Mouse (Mus musculus) heart, embryonic 11.5 days (tissue): ENCODE results near the gene 1700024P04Rik. TPM values are rescaled to one million over a fixed set of nuclear protein-coding genes. Genes with fewer than 3 reads are reported as not detected.

Experiments used
- ATAC-seq: fragments of 200-750 bp; cut with Nextera tagmentation; replicated peaks from 2 replicates; pipeline ENCODE4 v1.8.0; 2017; ENCODE audit warnings: moderate library complexity; ENCODE audit not compliant: insufficient number of reproducible peaks, low FRiP score, low TSS enrichment
- H3K27ac ChIP-seq: fragments of 300-500 bp; sonication (generic); 2 replicates; pipeline ENCODE4 v1.5.1; 2014; ENCODE audit warnings: mild to moderate bottlenecking, low read depth, low read length
- H3K27me3 ChIP-seq: fragments of 300-500 bp; sonication (generic); 2 replicates; pipeline ENCODE4 v1.6.1; 2014; ENCODE audit warnings: mild to moderate bottlenecking, low read length, mixed read lengths; ENCODE audit not compliant: control insufficient read depth, insufficient read depth
- H3K36me3 ChIP-seq: fragments of 300-500 bp; sonication (generic); 2 replicates; pipeline ENCODE4 v1.6.1; 2014; ENCODE audit warnings: mild to moderate bottlenecking, low read length, moderate library complexity, mixed read lengths; ENCODE audit not compliant: control insufficient read depth, insufficient read depth
- H3K4me1 ChIP-seq: fragments of 300-500 bp; sonication (generic); 2 replicates; pipeline ENCODE4 v1.6.1; 2014; ENCODE audit warnings: low read length; ENCODE audit not compliant: control insufficient read depth, insufficient read depth
- H3K4me2 ChIP-seq: fragments of 300-500 bp; sonication (generic); 2 replicates; pipeline ENCODE4 v1.6.1; 2014; ENCODE audit warnings: mild to moderate bottlenecking, moderate library complexity
- H3K4me3 ChIP-seq: fragments of 300-500 bp; sonication (generic); 2 replicates; pipeline ENCODE4 v1.5.1; 2014; ENCODE audit warnings: low read depth, low read length
- H3K9ac ChIP-seq: fragments of 300-500 bp; sonication (generic); 2 replicates; pipeline ENCODE4 v1.6.1; 2014; ENCODE audit warnings: mild to moderate bottlenecking, low read depth, low read length, moderate library complexity
- H3K9me3 ChIP-seq: fragments of 300-500 bp; sonication (generic); replicated peaks from 2 replicates; pipeline ENCODE4 v1.6.1; 2016; ENCODE audit warnings: low read length; ENCODE audit not compliant: control insufficient read depth
- WGBS: fragments of 180-500 bp; shearing (Covaris S2); extraction: QIAGEN DNeasy Blood & Tissue Kit; methylation state at CpG from one replicate; pipeline ENCODE4 v1.1.7; 2014; ENCODE audit not compliant: insufficient replicate concordance; 5-methylcytosine and 5-hydroxymethylcytosine counted together
- polyA plus RNA-seq: library from polyadenylated mRNA; unstranded; fragments of >200 nt; fragmentation: Nextera tagmentation; extraction: Ambion mirVana; gene quantifications from 2 replicates; pipeline ENCODE4 v1.2.1, GENCODE M21; 2014

The 1700024P04Rik gene
- polyA plus RNA-seq, 1 experiment from 2014 or later, result not detected

DNA sequence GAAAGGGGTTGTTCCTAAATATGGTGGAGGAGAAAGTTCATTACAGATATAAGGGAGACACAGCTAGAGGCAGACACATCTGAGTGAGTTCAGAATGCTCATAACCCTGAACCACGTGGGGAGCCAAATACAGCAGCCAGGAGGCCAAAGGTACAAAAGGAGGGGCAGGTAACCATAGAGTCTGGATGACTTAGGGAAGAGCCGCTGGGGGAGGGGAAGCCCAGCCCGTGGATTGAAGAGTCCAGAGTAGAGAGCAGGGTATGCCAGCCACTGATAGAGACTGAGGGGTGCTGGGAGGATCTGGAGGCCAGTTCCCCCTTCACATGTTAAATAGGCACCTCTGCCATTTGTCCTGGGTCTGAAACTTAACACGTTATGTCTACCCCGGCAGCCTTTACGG lies 28.7 kb downstream of the 1700024P04Rik start:
- Histone ChIP-seq H3K27ac (no peak overlapping the region), H3K4me3 (no peak overlapping the region), H3K4me1 (no peaks in the 10 kb centered on the region), H3K9ac (no peak overlapping the region), H3K36me3 (no peaks in the 10 kb centered on the region), H3K9me3 (no peaks in the 10 kb centered on the region), H3K4me2 (no peak overlapping the region), H3K27me3 (no peaks in the 10 kb centered on the region)
- no peak for ATAC-seq
- WGBS, result 60% methylated on average over 6 of the region's 6 CpGs

GRCm38 (mm10) chr13:98955226-98955625 lies 29.1 kb downstream of the 1700024P04Rik start:
- no peak overlapping the region for H3K9ac ChIP-seq
- no peak overlapping the region for H3K4me3 ChIP-seq
- no peak overlapping the region for H3K4me2 ChIP-seq
- H3K27ac ChIP-seq, result no peak overlapping the region
- no peaks in the 10 kb centered on the region for H3K4me1 ChIP-seq
- no peaks in the 10 kb centered on the region for H3K9me3 ChIP-seq
- H3K36me3 ChIP-seq, result no peaks in the 10 kb centered on the region
- H3K27me3 ChIP-seq, result no peaks in the 10 kb centered on the region
- ATAC-seq, result no peak
- 44% methylated on average over 5 of the region's 5 CpGs for whole genome bisulfite sequencing

DNA sequence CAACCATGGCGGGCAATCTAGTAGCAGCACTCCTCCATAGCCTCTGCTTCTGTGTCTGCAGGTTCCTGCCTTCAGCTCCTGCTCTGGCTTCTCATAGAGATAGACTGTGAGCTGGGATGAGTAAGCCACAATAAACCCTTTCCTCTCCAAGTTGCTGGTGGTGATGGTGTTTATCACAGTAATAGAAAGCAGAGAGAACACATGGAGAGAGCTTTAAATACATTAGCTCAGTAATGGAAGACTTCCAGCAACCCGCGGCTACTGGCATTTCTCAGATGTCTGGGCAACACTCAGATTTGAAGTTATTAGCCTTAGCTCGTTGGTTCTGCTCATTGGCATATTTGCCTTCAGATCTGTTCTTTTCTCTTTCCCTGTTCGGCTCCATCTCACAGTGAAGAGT lies 30.5 kb downstream of the 1700024P04Rik start:
- no peak overlapping the region for H3K27ac ChIP-seq
- H3K27me3 ChIP-seq, result no peaks in the 10 kb centered on the region
- no peaks in the 10 kb centered on the region for H3K36me3 ChIP-seq
- no peak overlapping the region for H3K9ac ChIP-seq
- no peaks in the 10 kb centered on the region for H3K4me1 ChIP-seq
- WGBS, result 81% methylated on average over 5 of the region's 5 CpGs
- no peak overlapping the region for H3K4me2 ChIP-seq
- H3K9me3 ChIP-seq, result no peaks in the 10 kb centered on the region
- H3K4me3 ChIP-seq, result no peak overlapping the region
- ATAC-seq, result no peak

- Histone ChIP-seq H3K9ac (no peak overlapping the region), H3K27ac (no peak overlapping the region), H3K9me3 (no peaks in the 10 kb centered on the region), H3K36me3 (no peaks in the 10 kb centered on the region), H3K4me2 (no peak overlapping the region), H3K4me3 (no peak overlapping the region), H3K4me1 (no peaks in the 10 kb centered on the region), H3K27me3 (no peaks in the 10 kb centered on the region)
- WGBS, result 77% methylated on average over 7 of the region's 7 CpGs
- no peak for ATAC-seq
Observed at GRCm38 (mm10) chr13:98951951-98952350, 32.4 kb downstream of the 1700024P04Rik start.

GRCm38 (mm10) chr13:98948146-98948545 lies 36.2 kb downstream of the 1700024P04Rik start:
- no peak overlapping the region for H3K27ac ChIP-seq
- no peak overlapping the region for H3K4me3 ChIP-seq
- H3K27me3 ChIP-seq, result no peaks in the 10 kb centered on the region
- no peak for ATAC-seq
- no peaks in the 10 kb centered on the region for H3K36me3 ChIP-seq
- WGBS, result 68% methylated on average over 4 of the region's 4 CpGs
- no peaks in the 10 kb centered on the region for H3K9me3 ChIP-seq
- H3K4me1 ChIP-seq, result no peaks in the 10 kb centered on the region
- H3K4me2 ChIP-seq, result no peak overlapping the region
- H3K9ac ChIP-seq, result no peak overlapping the region

- Histone ChIP-seq H3K4me3 (no peak overlapping the region), H3K4me2 (no peak overlapping the region), H3K27me3 (no peaks in the 10 kb centered on the region), H3K36me3 (no peaks in the 10 kb centered on the region), H3K4me1 (no peaks in the 10 kb centered on the region), H3K9ac (no peak overlapping the region), H3K27ac (no peak overlapping the region), H3K9me3 (no peaks in the 10 kb centered on the region)
- no peak for ATAC-seq
- 86% methylated on average over 7 of the region's 7 CpGs for WGBS
Observed at GRCm38 (mm10) chr13:98946434-98946833, 37.9 kb downstream of the 1700024P04Rik start.

- Histone ChIP-seq H3K9me3 (no peaks in the 10 kb centered on the region), H3K4me1 (no peaks in the 10 kb centered on the region), H3K4me3 (no peak overlapping the region), H3K9ac (no peak overlapping the region), H3K36me3 (no peaks in the 10 kb centered on the region), H3K4me2 (no peak overlapping the region), H3K27ac (no peak overlapping the region), H3K27me3 (no peaks in the 10 kb centered on the region)
- no peak for ATAC-seq
- WGBS, result 73% methylated on average over 3 of the region's 3 CpGs
Observed at GRCm38 (mm10) chr13:98945908-98946307, 38.5 kb downstream of the 1700024P04Rik start.

DNA sequence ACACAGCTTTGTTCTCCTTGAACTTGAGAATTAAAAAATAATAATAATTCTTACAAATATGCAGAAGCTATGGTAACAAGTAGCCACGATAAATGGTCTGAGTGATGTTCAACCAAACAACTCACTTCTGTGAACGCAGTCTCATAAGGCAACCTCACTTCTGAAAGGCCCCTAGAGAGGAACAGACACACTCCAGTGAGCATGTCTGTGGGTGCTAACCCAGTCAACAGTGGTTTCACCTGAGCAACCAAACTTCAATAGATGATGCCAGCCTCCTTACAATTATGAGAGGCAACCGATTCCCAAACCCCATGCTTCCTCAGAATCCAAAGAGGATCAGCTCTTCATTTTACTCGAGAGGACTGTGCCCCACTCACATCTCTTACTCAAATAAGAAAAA lies 39.0 kb downstream of the 1700024P04Rik start:
- ATAC-seq, result no peak
- Histone ChIP-seq H3K4me3 (no peak overlapping the region), H3K27me3 (no peaks in the 10 kb centered on the region), H3K4me1 (no peaks in the 10 kb centered on the region), H3K9me3 (no peaks in the 10 kb centered on the region), H3K4me2 (no peak overlapping the region), H3K36me3 (no peaks in the 10 kb centered on the region), H3K27ac (no peak overlapping the region), H3K9ac (no peak overlapping the region)
- 87% methylated on average over 4 of the region's 4 CpGs for WGBS

DNA sequence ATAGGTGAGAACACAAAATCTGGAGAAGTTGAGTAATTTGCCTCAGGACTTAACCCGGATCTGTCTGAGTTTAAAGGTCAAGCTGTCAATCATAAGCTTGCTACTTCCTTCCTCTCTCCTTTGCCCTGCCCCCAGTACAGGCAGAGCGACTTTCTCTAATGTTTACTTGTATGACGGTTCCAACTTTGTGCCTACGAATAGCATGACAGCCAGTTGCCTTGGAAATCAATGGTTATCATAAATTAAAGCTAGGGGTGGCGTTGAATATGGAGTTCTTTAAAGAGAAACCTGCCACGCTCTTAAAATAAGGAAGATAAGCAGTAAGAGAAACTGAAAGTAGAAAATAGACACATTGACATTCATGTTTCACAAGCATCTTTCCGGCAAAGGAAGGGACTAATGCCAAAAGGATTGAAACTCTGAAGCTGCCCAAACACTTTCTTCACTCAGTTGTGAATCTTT lies 39.7 kb downstream of the 1700024P04Rik start:
- no peak overlapping the region for H3K4me2 ChIP-seq

More for the DNA sequence above, 39.7 kb downstream of the 1700024P04Rik start:
- no peak overlapping the region for H3K4me3 ChIP-seq
- no peak for ATAC-seq
- no peaks in the 10 kb centered on the region for H3K36me3 ChIP-seq
- no peaks in the 10 kb centered on the region for H3K4me1 ChIP-seq
- H3K9ac ChIP-seq, result no peak overlapping the region
- no peak overlapping the region for H3K27ac ChIP-seq
- no peaks in the 10 kb centered on the region for H3K9me3 ChIP-seq
- 71% methylated on average over 7 of the region's 7 CpGs for WGBS
- no peaks in the 10 kb centered on the region for H3K27me3 ChIP-seq
